Mouse (Mus musculus) heart, postnatal 0 days (tissue): ENCODE measurements at regions not wholly inside any gene's neighbourhood (a gene's known extent, or its start where the extent isn't known, plus 50 kb on each side); places are given as distances from the start of the nearest gene placed in this dataset.

ENCODE experiments used
- ATAC-seq: fragments of 200-750 bp; cut with Nextera tagmentation; 2 replicates; pipeline ENCODE4 v1.8.0; 2017; ENCODE audit warnings: low read depth, moderate number of reproducible peaks, moderate library complexity; ENCODE audit not compliant: insufficient read depth
- DNase-seq: peaks from one replicate; pipeline ENCODE4 v3.0.0-alpha.2; 2016; ENCODE audit warnings: low spot score
- H3K27ac ChIP-seq: fragments of 300-500 bp; sonication (generic); 2 replicates; pipeline ENCODE4 v1.5.1; 2014; ENCODE audit warnings: low read depth, mild to moderate bottlenecking
- H3K27me3 ChIP-seq: fragments of 300-500 bp; sonication (generic); 2 replicates; pipeline ENCODE4 v1.6.1; 2014; ENCODE audit warnings: low read length, mixed read lengths; ENCODE audit not compliant: control insufficient read depth, insufficient read depth
- H3K36me3 ChIP-seq: fragments of 300-500 bp; sonication (generic); replicated peaks from 2 replicates; pipeline ENCODE4 v1.6.1; 2014; ENCODE audit warnings: low read length, mixed read lengths; ENCODE audit not compliant: control insufficient read depth, insufficient read depth
- H3K4me1 ChIP-seq: fragments of 300-500 bp; sonication (generic); 2 replicates; pipeline ENCODE4 v1.6.1; 2014; ENCODE audit warnings: antibody characterized with exemption; ENCODE audit not compliant: control insufficient read depth, insufficient read depth
- H3K4me2 ChIP-seq: fragments of 300-500 bp; sonication (generic); 2 replicates; pipeline ENCODE4 v1.6.1; 2014; ENCODE audit warnings: low read depth, mild to moderate bottlenecking, low read length, moderate library complexity
- H3K4me3 ChIP-seq: fragments of 300-500 bp; sonication (generic); 2 replicates; pipeline ENCODE4 v1.5.1; 2014; ENCODE audit warnings: low read depth, low read length
- H3K9ac ChIP-seq: fragments of 300-500 bp; sonication (generic); replicated peaks from 2 replicates; pipeline ENCODE4 v1.6.1; 2014; ENCODE audit warnings: low read depth, low read length, mixed read lengths
- H3K9me3 ChIP-seq: fragments of 300-500 bp; sonication (generic); replicated peaks from 2 replicates; pipeline ENCODE4 v1.6.1; 2016; ENCODE audit warnings: low read length; ENCODE audit not compliant: control insufficient read depth
- CTCF ChIP-seq: IDR thresholded peaks from 2 replicates; pipeline ENCODE4 v1.5.1; 2016; ENCODE audit warnings: antibody characterized with exemption, control low read depth, low read depth
- EP300 ChIP-seq: IDR thresholded peaks from 2 replicates; pipeline ENCODE4 v1.6.1; 2016; ENCODE audit warnings: antibody characterized with exemption, low read depth
- WGBS: fragments of 180-500 bp; shearing (Covaris S2); extraction: QIAGEN DNeasy Blood & Tissue Kit; methylation state at CpG from one replicate; pipeline ENCODE4 v1.1.7; 2014; 5-methylcytosine and 5-hydroxymethylcytosine counted together

DNA sequence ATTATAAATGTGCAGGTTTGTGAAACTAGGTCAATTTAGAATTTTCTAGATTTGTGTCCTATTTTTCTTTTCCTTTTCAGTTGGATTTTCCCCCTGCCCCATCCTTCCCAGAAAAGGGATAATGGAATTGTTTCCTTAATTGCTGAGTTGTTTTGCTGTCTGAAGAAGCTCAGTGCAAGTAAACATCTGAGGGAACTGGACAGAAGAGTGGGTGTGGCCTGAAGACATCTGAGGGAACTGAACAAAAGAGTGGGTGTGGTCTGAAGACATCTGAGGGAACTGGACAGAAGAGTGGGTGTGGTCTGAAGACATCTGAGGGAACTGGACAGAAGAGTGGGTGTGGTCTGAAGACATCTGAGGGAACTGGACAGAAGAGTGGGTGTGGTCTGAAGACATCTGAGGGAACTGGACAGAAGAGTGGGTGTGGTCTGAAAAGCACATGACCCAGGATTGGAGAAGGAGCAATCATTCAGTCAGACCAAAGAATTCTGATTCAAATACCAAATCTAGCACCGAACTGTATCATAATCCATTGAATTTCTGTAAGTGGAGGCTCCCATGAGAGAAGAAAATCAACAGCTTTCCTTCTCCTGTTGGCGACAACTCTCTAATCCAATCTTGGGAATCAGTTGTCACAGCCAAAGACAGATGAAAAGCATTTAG is 1479.8 kb downstream of the 4930444P10Rik start:
- Histone ChIP-seq H3K9ac (no peak overlapping the region), H3K4me3 (no peak overlapping the region), H3K36me3 (no peaks in the 10 kb centered on the region), H3K4me2 (no peak overlapping the region), H3K4me1 (no peaks in the 10 kb centered on the region), H3K9me3 (no peaks in the 10 kb centered on the region), H3K27ac (no peak overlapping the region), H3K27me3 (no peaks in the 10 kb centered on the region)
- DNase-seq (no peak), ATAC-seq (no peak)
- no peak for TF ChIP-seq EP300
- no peak for TF ChIP-seq CTCF
- 88% methylated on average over 2 of the region's 2 CpGs for WGBS

DNA sequence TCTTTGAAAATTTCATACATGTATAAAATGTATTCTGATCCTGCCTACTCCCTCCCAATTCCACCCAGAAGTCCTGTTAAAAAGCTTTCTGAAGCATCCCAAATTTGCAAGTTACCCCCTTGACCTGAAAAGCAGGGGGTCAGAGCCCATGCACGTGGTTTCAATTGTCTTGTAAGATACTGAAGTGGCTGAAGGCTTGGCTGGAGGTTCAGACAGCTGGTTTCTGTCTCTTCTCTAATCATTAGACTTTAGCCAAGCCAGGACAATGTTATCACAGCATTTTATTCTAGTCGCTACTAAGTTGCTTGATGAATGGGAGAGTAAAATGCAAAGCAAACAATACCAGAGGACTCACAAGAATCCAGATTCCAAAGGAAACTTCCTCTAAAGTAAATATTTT is 1484.1 kb downstream of the 4930444P10Rik start:
- ATAC-seq (no peak), DNase-seq (no peak)
- no peaks in the 10 kb centered on the region for H3K27me3 ChIP-seq
- no peak overlapping the region for H3K4me2 ChIP-seq
- H3K4me1 ChIP-seq, result no peaks in the 10 kb centered on the region
- WGBS, result 3% methylated on average over 2 of the region's 2 CpGs
- no peak overlapping the region for H3K4me3 ChIP-seq
- TF ChIP-seq EP300 (no peak), CTCF (no peak)
- no peak overlapping the region for H3K27ac ChIP-seq
- H3K9me3 ChIP-seq, result no peaks in the 10 kb centered on the region
- H3K9ac ChIP-seq, result no peak overlapping the region
- H3K36me3 ChIP-seq, result no peaks in the 10 kb centered on the region

DNA sequence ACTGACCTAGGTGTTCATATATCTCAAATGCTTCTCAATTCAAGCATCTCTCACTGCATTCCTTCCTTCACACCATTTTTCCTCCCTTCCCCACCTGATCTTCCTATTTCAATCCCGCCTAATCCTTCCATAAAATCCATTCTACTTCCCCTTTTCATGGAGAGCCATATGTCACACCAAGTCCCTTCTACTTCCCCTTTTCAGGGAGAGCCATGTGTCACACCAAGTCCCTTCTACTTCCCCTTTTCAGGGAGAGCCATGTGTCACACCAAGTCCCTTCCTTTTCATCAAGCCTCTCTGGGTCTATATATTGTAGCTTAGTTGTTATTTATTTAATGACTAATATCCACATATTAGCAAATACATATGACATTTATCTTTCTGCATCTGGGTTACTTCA is 1497.2 kb downstream of the 4930444P10Rik start:
- H3K9ac ChIP-seq, result no peak overlapping the region
- TF ChIP-seq CTCF, result no peak
- ATAC-seq (no peak), DNase-seq (no peak)
- no peaks in the 10 kb centered on the region for H3K27me3 ChIP-seq
- no peak overlapping the region for H3K4me3 ChIP-seq
- H3K4me1 ChIP-seq, result no peaks in the 10 kb centered on the region
- WGBS, result 59% methylated on average over 1 of the region's 1 CpGs
- no peaks in the 10 kb centered on the region for H3K36me3 ChIP-seq
- no peaks in the 10 kb centered on the region for H3K9me3 ChIP-seq
- H3K27ac ChIP-seq, result no peak overlapping the region
- no peak overlapping the region for H3K4me2 ChIP-seq

- peak; percentile 20 for ATAC-seq
- no peaks in the 10 kb centered on the region for H3K4me1 ChIP-seq
- H3K9me3 ChIP-seq, result no peaks in the 10 kb centered on the region
- no peak overlapping the region for H3K4me2 ChIP-seq
- no peaks in the 10 kb centered on the region for H3K36me3 ChIP-seq
- H3K27me3 ChIP-seq, result no peaks in the 10 kb centered on the region
- H3K9ac ChIP-seq, result no peak overlapping the region
- H3K4me3 ChIP-seq, result no peak overlapping the region
- 64% methylated on average over 5 of the region's 5 CpGs for WGBS
- DNase-seq, result peak; percentile 7
- TF ChIP-seq EP300 (no peak), CTCF (no peak)
- H3K27ac ChIP-seq, result no peak overlapping the region
Measured at GRCm38 (mm10) chr1:14589905-14590304, 1503.2 kb downstream of the 4930444P10Rik start.

- Histone ChIP-seq H3K4me3 (no peak overlapping the region), H3K4me1 (no peaks in the 10 kb centered on the region), H3K4me2 (no peak overlapping the region), H3K27me3 (no peaks in the 10 kb centered on the region), H3K9me3 (no peaks in the 10 kb centered on the region), H3K9ac (no peak overlapping the region), H3K27ac (no peak overlapping the region), H3K36me3 (no peaks in the 10 kb centered on the region)
- ATAC-seq (no peak), DNase-seq (no peak)
- 59% methylated on average over 1 of the region's 1 CpGs for WGBS
- TF ChIP-seq CTCF (no peak), EP300 (no peak)
Measured at GRCm38 (mm10) chr1:14579376-14579775, 1513.7 kb downstream of the 4930444P10Rik start.

DNA sequence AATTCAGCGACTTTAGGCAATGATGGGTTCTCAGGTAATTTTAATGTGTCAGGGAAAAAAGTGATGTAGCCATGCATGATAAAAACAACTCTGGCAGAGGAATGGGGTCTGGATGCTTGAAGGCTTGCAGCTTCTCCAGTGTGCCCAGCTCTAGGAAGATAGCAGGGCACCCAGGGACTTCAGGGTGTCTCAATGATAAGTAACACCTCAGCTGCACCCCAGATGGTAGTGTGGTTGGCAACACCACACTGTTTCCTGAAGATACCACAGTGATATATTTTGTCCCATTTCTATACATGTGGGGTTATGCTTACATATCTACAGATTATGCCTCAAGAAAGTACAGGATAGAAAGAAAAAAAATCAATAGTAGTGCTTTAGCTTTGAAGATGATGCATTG is 1516.9 kb downstream of the 4930444P10Rik start:
- Histone ChIP-seq H3K4me3 (no peak overlapping the region), H3K9me3 (no peaks in the 10 kb centered on the region), H3K36me3 (no peaks in the 10 kb centered on the region), H3K4me2 (no peak overlapping the region), H3K4me1 (no peaks in the 10 kb centered on the region), H3K9ac (no peak overlapping the region), H3K27ac (no peak overlapping the region), H3K27me3 (no peaks in the 10 kb centered on the region)
- WGBS, result 82% methylated on average over 1 of the region's 1 CpGs
- DNase-seq (no peak), ATAC-seq (no peak)
- TF ChIP-seq CTCF, result no peak
- TF ChIP-seq EP300, result no peak
